Mouse (Mus musculus): Measurements from ENCODE around the gene Ski.
"Not testable (repeated sequence)": the region's sequence is repeated elsewhere in the genome, so short reads cannot be mapped to it uniquely, and the experiment has no call there.

Ski gene

DNA sequence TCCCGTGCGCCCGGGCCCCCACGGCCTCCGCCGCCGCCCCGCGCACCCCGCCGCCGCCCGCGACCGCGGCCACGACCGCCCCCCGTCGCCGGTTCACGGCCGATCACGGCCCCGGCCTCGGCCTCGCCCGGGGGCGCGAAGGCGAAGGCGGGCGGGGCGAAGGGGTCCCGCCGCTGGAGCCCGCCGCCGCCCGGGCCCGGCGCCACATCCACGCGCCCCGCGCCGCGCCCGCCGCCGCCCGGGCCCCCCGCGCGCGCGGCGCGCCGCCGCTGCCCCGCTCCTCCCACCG lies at the start of gene Ski:
Ski (minus strand) TSS at position 41 of the 289 bp plus-strand sequence.
- DNase-seq (ENCODE audit: low read depth, low spot score): no peak

GRCm38 (mm10) chr4:155268382-155268781 lies 46.0 kb upstream of the Ski start:
- DNase-seq (ENCODE audit: low read depth, low spot score): peak; percentile 65

DNA sequence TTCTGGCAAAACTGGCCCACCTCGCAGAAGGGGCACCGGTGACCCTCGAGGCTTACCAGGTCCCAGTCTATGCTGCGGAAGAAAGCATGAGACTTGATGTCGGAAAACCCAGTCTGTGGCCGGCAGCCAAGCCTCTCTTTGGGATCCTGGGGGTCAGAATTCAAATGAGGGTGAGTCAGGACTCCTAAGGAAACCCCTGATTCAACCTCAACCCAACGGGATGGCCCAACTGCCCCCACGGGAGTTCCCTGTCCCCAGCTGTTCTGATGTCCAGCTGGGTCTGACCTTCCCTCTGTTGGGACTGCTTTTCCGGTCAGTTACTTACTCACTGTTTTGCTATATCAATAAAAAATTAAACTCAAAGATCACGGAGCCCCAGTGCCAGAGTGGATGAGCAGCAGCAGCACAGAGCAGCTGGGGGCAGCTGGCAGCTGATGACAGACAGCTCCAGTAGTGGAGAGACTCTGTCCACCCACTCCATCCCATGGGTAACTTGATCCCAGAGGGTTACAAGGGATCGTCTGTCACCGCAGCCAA lies 45.3 kb upstream of the Ski start:
- no peak for DNase-seq (ENCODE audit: low read depth, low spot score)

GRCm38 (mm10) chr4:155267047-155267543 lies 44.7 kb upstream of the Ski start:
- DNase-seq (ENCODE audit: low read depth, low spot score): no peak

- no peak for DNase-seq (ENCODE audit: low read depth, low spot score)
Observed at GRCm38 (mm10) chr4:155264521-155265321, 42.3 kb upstream of the Ski start.

DNA sequence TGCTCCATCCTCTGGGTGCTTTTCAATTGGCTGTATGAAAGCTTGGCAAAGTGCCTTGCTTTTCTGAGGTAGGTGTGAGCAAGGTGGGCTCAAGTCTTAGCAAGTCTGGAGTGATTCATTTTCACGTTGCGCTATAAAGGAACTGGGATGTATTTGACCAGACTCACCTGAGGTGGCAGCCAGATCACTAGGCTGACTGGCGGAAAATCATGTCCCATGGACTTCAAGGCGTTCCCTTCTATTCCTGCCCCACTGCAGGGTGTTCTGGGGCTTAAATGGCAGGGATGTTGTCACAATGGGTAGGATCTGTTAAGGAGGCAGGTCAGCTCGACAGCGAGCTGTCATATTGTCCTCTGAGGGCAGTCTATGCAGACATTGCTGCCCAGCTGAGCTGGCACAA lies 29.9 kb upstream of the Ski start:
- no peak for DNase-seq (ENCODE audit: low read depth, low spot score)

GRCm38 (mm10) chr4:155251147-155251546 lies 28.8 kb upstream of the Ski start:
- DNase-seq (ENCODE audit: low read depth, low spot score): no peak

DNA sequence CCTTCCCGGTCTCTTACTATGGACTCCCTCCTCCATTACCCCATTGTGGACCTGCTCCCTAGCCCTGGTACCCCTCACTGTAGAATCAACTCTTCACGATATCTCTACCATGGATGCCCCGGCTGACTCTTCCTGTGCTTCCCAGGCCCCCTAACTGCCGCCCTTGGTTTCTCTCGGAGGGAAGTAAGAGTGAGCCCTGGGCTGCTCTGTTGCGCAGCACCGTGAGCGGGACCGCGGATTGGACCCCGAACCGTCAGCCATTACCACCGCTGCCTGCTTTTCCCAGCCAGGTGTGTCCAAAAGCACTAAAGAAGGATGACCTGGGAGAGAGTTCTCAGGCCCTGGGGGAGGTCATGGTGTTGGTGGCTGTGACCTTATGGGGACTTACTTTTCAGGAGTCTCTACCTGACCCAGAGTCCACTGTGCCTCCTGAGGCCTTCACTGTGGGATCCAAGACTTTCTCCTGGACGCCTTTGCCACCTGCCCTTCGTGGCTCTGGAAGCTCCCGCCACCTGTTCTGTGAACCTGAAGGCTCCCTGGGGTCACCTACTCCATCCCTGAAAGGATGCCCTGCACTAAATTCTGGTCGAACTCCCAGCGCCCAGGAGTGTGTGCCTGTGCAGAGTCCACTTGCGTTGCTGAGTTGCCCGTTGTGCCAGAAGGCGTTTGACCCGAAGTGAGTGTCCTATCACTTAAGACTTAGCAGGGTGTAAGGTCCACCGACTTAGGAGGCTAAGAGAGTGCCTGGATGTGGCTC lies 28.1 kb upstream of the Ski start:
- no peak for DNase-seq (ENCODE audit: low read depth, low spot score)

DNA sequence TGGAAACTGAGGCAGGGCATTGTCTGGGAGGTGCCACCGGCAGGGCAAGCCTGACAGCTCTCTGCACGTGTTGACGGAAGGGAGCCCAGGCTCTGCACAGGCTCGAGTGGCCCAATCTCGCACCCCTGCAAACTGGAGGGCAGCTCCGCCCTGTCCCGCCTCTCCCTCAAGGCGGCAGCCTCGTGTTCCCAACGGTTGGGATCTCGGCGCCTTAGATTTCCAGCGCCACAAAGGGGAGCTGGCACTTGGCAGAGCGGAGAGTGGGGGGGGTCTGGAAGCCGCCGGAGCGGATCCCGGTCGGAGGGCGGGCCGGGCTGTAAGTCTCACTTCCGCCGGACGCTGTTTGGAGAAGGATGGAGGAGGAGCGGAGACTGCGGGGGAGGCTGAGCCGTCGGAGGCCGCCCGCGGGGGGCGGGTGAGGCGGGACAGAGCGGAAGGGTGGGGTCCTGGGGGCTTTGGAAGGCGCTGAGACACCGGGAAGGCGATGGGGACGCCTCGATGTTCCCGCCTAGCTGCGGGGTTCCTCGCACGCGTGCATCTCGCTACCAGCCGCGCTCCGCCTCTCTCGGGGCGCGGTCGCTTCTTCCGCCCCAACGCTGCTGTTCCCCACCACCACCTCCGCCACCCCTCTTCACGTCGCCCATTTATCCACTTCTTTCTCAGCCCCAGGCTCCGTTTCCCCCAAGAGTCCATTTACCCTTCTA lies 27.4 kb upstream of the Ski start, which contains the start of gene Faap20:
Faap20 (plus strand) TSS at position 155 of the 704 bp plus-strand sequence.
- peak; percentile 87 for DNase-seq (ENCODE audit: low read depth, low spot score)

GRCm38 (mm10) chr4:155249257-155249647 lies 26.9 kb upstream of the Ski start:
- DNase-seq (ENCODE audit: low read depth, low spot score): peak; percentile 97

- DNase-seq (ENCODE audit: low read depth, low spot score): not testable (repeated sequence)
Observed at GRCm38 (mm10) chr4:155248054-155248453, 25.7 kb upstream of the Ski start.

DNA sequence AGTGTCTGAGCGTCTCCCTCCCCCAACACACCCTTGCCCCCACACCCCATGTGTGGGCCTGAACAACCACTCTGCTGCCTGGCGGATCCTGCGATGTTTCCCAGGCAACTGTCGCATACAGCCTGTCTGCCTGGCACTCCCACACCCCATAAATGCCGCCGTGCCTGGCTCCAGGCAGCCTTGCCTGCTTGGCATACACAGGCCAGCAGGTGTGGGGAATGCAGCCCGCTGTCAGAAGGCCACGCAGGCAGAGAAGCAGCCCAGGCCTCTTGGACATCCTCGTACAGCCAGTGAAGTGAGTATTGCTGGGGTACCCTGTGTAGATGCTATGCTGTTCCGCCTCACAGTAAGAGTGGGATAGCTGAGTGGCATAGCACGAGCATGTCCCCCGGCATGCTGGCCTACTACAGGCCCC lies 24.3 kb upstream of the Ski start:
- no peak for DNase-seq (ENCODE audit: low read depth, low spot score)

DNA sequence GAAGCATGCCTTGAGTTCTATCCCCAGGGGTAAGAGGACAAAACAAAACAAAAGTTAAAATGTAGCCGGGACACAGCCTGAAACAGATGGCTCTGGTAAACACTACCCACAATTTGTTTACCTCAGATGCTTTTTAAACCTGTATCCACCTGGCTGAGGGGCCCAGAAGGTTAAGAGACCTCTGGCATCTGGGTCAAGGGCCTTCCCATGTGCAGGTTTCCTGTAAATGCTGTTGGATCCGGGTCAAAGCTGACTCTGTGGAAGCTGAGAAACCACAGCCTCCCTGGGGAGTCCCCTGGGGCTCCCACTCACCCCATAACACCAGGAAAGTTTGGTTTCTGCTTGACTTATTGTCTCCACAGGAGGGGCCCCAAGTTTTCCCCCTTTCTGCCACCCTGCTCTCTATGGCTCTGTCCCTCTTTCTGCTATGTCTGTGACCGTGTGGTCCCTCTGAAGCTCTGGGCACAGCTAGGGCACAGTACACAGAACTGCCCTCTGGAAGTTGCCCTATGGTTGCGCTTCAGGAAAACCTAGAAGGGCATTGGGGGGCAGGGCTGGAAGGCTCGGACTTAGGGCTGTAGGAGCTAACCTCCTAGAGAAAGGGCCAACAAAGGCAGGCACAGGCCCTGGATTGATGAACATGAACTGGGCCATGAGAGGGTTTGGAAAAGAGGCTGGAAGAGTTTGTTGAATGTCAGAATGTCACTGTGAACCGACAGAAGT lies 23.5 kb upstream of the Ski start:
- no peak for DNase-seq (ENCODE audit: low read depth, low spot score)

- no peak for DNase-seq (ENCODE audit: low read depth, low spot score)
Observed at GRCm38 (mm10) chr4:155243233-155243632, 20.8 kb upstream of the Ski start.

GRCm38 (mm10) chr4:155242292-155242691 lies 19.9 kb upstream of the Ski start:
- DNase-seq (ENCODE audit: low read depth, low spot score): no peak

DNA sequence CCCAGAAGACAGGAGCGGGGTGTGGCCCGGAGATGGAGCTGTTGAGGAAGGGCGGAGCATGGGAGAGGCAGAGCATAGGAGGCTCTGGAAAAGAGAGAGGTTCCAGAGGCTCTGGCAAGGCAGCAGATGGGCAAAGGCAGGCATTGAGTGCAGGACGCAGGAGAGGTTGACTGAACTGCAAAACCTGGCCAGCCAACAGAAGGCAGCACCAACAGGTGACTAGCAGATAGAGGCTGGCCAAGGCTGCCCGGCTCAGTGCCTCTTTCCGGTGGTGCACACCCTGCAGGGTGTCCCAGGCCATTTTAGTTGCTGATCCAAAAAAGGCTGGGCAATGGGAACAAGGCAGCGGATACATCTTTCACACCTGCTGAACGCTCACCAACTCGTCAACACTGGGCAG lies 19.4 kb upstream of the Ski start:
- DNase-seq (ENCODE audit: low read depth, low spot score): no peak

GRCm38 (mm10) chr4:155239494-155239893 lies 17.1 kb upstream of the Ski start:
- DNase-seq (ENCODE audit: low read depth, low spot score): no peak

- DNase-seq (ENCODE audit: low read depth, low spot score): no peak
Observed at GRCm38 (mm10) chr4:155238276-155238675, 15.9 kb upstream of the Ski start.

GRCm38 (mm10) chr4:155236737-155237385 lies 14.5 kb upstream of the Ski start:
- DNase-seq (ENCODE audit: low read depth, low spot score): no peak

DNA sequence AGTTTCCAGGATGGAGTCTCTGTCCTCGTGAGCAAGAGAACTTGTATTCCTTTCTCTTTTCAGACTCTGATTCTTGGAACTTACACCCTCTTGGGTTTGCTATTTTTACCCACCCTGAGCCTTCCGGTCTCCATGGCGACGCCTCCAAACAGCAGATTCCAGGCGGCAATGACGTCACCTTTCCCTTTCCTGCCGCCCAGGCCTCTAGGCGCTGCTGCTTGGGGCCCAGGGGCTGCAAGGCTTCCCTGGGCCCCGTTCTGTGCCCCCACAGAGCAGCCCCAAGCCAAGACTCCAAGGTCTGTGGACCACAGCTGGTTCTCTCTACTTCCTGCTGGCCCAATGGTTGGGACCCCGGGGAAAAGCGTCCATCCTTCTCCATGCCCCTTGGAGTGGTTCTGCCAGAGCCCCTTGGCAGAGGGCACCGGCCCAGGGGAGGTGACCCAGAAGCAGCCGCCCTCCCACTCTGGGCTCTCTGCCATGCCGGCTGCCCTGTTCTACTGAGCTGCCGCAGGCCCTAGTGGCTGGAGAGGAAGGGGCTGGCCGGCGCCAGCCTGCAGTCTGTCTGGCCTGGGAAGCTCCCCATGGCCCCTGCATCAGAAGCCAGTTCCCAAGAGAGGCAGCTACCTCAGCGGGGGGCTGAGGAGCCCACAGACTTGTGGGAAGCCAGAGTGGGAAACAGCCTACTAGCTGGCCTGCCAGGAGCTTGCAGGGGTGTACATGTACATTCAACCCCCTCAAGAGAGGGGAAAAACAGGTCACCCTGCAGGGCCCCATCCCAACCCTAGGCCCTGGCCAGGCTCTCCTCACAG lies 13.1 kb upstream of the Ski start:
- DNase-seq (ENCODE audit: low read depth, low spot score): peak; percentile 90

Data from forelimb bud, embryonic 11.5 days (tissue).